Mouse (Mus musculus) cerebellum, adult 18-20 months (tissue): ENCODE measurements around the gene Gm17078.
"Not testable (repeated sequence)": the region's sequence is repeated elsewhere in the genome, so short reads cannot be mapped to it uniquely, and the experiment has no call there.

Source experiments
- DNase-seq, 2 experiments: peaks; one replicate each; pipeline ENCODE4 v3.0.0; 2021

Gm17078 gene

GRCm38 (mm10) chr14:51611210-51611609, at the start of gene Gm17078:
Gm17078 (minus strand) TSS chr14:51611310.
- DNase-seq = no peak

- DNase-seq = not testable (repeated sequence)
Observed at GRCm38 (mm10) chr14:51635566-51635965, 24.5 kb upstream of the Gm17078 start, which contains the start of gene Gm4181. Gm4181 (minus strand) TSS chr14:51635666.

- DNase-seq = peak in 1 of 2 experiments; percentile 6
Observed at GRCm38 (mm10) chr14:51632426-51632825, 21.3 kb upstream of the Gm17078 start.

GRCm38 (mm10) chr14:51592039-51592438, 19.1 kb downstream of the Gm17078 start, which contains the start of gene Gm17174:
Gm17174 (minus strand) TSS chr14:51592139.
- DNase-seq = not testable (repeated sequence)

GRCm38 (mm10) chr14:51573963-51574362, 37.1 kb downstream of the Gm17078 start, which contains the start of gene Gm17175:
Gm17175 (minus strand) TSS chr14:51574063.
- DNase-seq = not testable (repeated sequence)
